Mouse (Mus musculus) intestine, postnatal 0 days (tissue): ENCODE data around the gene Prune1. TPM values are rescaled to one million over a fixed set of nuclear protein-coding genes. Genes with fewer than 3 reads are reported as not detected.

Experiments used
- ATAC-seq: fragments of 200-750 bp; cut with Nextera tagmentation; 2 replicates; pipeline ENCODE4 v1.8.0; 2017; ENCODE audit warnings: mild to moderate bottlenecking, moderate TSS enrichment, moderate library complexity
- H3K27ac ChIP-seq: fragments of 300-500 bp; sonication (generic); 2 replicates; pipeline ENCODE4 v1.5.1; 2014; ENCODE audit warnings: mild to moderate bottlenecking, low read depth, low read length, moderate library complexity
- H3K27me3 ChIP-seq: fragments of 300-500 bp; sonication (generic); replicated peaks from 2 replicates; pipeline ENCODE4 v1.6.1; 2014; ENCODE audit warnings: low read length, mixed read lengths; ENCODE audit not compliant: control insufficient read depth, insufficient read depth
- H3K36me3 ChIP-seq: fragments of 300-500 bp; sonication (generic); 2 replicates; pipeline ENCODE4 v1.6.1; 2014; ENCODE audit warnings: mild to moderate bottlenecking, moderate library complexity; ENCODE audit not compliant: control insufficient read depth, insufficient read depth
- H3K4me1 ChIP-seq: fragments of 300-500 bp; sonication (generic); replicated peaks from 2 replicates; pipeline ENCODE4 v1.6.1; 2014; ENCODE audit warnings: antibody characterized with exemption, low read length, mixed read lengths; ENCODE audit not compliant: control insufficient read depth, insufficient read depth
- H3K4me2 ChIP-seq: fragments of 300-500 bp; sonication (generic); replicated peaks from 2 replicates; pipeline ENCODE4 v1.6.1; 2014; ENCODE audit warnings: low read depth, mild to moderate bottlenecking, moderate library complexity
- H3K4me3 ChIP-seq: fragments of 300-500 bp; sonication (generic); 2 replicates; pipeline ENCODE4 v1.5.1; 2014; ENCODE audit warnings: low read depth, low read length
- H3K9ac ChIP-seq: fragments of 300-500 bp; sonication (generic); 2 replicates; pipeline ENCODE4 v1.6.1; 2014; ENCODE audit warnings: mild to moderate bottlenecking, low read depth, low read length
- H3K9me3 ChIP-seq: fragments of 300-500 bp; sonication (generic); 2 replicates; pipeline ENCODE4 v1.6.1; 2016; ENCODE audit warnings: mixed run types; ENCODE audit not compliant: control insufficient read depth
- CTCF ChIP-seq: sonication (generic); IDR thresholded peaks from 2 replicates; pipeline ENCODE4 v1.5.1; 2016; ENCODE audit warnings: low read depth, mild to moderate bottlenecking, control low read depth, antibody characterized with exemption, moderate library complexity
- WGBS: fragments of 180-500 bp; shearing (Covaris S2); extraction: QIAGEN DNeasy Blood & Tissue Kit; methylation state at CpG from one replicate; pipeline ENCODE4 v1.1.7; 2014; 5-methylcytosine and 5-hydroxymethylcytosine counted together
- polyA plus RNA-seq: library from polyadenylated mRNA; unstranded; fragments of >200 nt; fragmentation: Nextera tagmentation; extraction: Ambion mirVana; gene quantifications from 2 replicates; pipeline ENCODE4 v1.2.1, GENCODE M21; 2015

Prune1 gene
- polyA plus RNA-seq, 1 experiment from 2014 or later, result 9.2 TPM

GRCm38 (mm10) chr3:95232771-95233170 is 49.1 kb downstream of the Prune1 start:
- peak overlapping the region; percentile 50; the same call in 1 of the 2 replicates for H3K27ac ChIP-seq
- H3K9ac ChIP-seq, result no peak overlapping the region
- H3K4me3 ChIP-seq, result no peak overlapping the region
- H3K9me3 ChIP-seq, result no peaks in the 10 kb centered on the region
- no peaks in the 10 kb centered on the region for H3K27me3 ChIP-seq
- 54% methylated on average over 7 of the region's 7 CpGs for WGBS
- ATAC-seq, result no peak
- H3K4me1 ChIP-seq, result peaks cover 9% of the 10 kb centered on the region
- H3K4me2 ChIP-seq, result no peak overlapping the region
- no peak for TF ChIP-seq CTCF
- peaks cover 58% of the 10 kb centered on the region for H3K36me3 ChIP-seq

GRCm38 (mm10) chr3:95231298-95232221 is 50.3 kb downstream of the Prune1 start, which contains the start of gene Mllt11:
TSS of gene Mllt11 (minus strand) at chr3:95232171.
- H3K9ac ChIP-seq, result peak within 1 kb of the TSS; percentile 89
- peaks cover 9% of the 10 kb centered on the region for H3K4me1 ChIP-seq
- H3K27ac ChIP-seq, result peak within 1 kb of the TSS; percentile 94
- H3K4me2 ChIP-seq, result peak within 1 kb of the TSS; percentile 93
- H3K36me3 ChIP-seq, result peaks cover 48% of the 10 kb centered on the region
- WGBS, result 78% methylated on average over 13 of the region's 13 CpGs
- H3K27me3 ChIP-seq, result no peaks in the 10 kb centered on the region
- H3K9me3 ChIP-seq, result no peaks in the 10 kb centered on the region
- 0 out of 2 replicates have a peak within 1 kb of the TSS, but pooled peaks have one; percentile 78 for H3K4me3 ChIP-seq
- ATAC-seq, result no peak
- no peak for TF ChIP-seq CTCF

GRCm38 (mm10) chr3:95230495-95231297 is 51.2 kb downstream of the Prune1 start:
- 24% methylated on average over 8 of the region's 8 CpGs for WGBS
- ATAC-seq, result peak; percentile 25; the same call in 1 of the 2 replicates
- peak overlapping the region; percentile 94 for H3K27ac ChIP-seq
- H3K4me3 ChIP-seq, result peak overlapping the region; percentile 78
- H3K27me3 ChIP-seq, result no peaks in the 10 kb centered on the region
- TF ChIP-seq CTCF, result no peak
- peaks cover 9% of the 10 kb centered on the region for H3K4me1 ChIP-seq
- peak overlapping the region; percentile 93 for H3K4me2 ChIP-seq
- H3K9me3 ChIP-seq, result no peaks in the 10 kb centered on the region
- peak overlapping the region; percentile 89 for H3K9ac ChIP-seq
- peaks cover 40% of the 10 kb centered on the region for H3K36me3 ChIP-seq

GRCm38 (mm10) chr3:95229781-95230494 is 51.9 kb downstream of the Prune1 start:
- peak overlapping the region; percentile 94 for H3K27ac ChIP-seq
- peak overlapping the region; percentile 89 for H3K9ac ChIP-seq
- peak overlapping the region; percentile 78 for H3K4me3 ChIP-seq
- 2% methylated on average over 13 of the region's 13 CpGs for WGBS
- H3K36me3 ChIP-seq, result peaks cover 32% of the 10 kb centered on the region
- no peaks in the 10 kb centered on the region for H3K9me3 ChIP-seq
- H3K4me1 ChIP-seq, result peaks cover 9% of the 10 kb centered on the region
- H3K4me2 ChIP-seq, result peak overlapping the region; percentile 93
- peak; percentile 69 for ATAC-seq
- TF ChIP-seq CTCF, result no peak
- no peaks in the 10 kb centered on the region for H3K27me3 ChIP-seq

- Histone ChIP-seq H3K4me1 (peaks cover 9% of the 10 kb centered on the region), H3K27me3 (no peaks in the 10 kb centered on the region), H3K36me3 (peaks cover 24% of the 10 kb centered on the region), H3K4me3 (peak overlapping the region; percentile 78), H3K4me2 (peak overlapping the region; percentile 93), H3K27ac (peak overlapping the region; percentile 94), H3K9me3 (no peaks in the 10 kb centered on the region), H3K9ac (peak overlapping the region; percentile 89)
- TF ChIP-seq CTCF, result no peak
- WGBS, result under 1% methylated on average over 43 of the region's 43 CpGs
- peak; percentile 48 for ATAC-seq
Measured at GRCm38 (mm10) chr3:95228894-95229780, 52.7 kb downstream of the Prune1 start.
